Mouse (Mus musculus): ENCODE results near the gene Steap2.

GRCm38 (mm10) chr5:5693541-5693955 is 830 bp downstream of the Steap2 start:
- no peak for TF ChIP-seq CTCF (IDR thresholded peaks at IDR 0.05; ENCODE audit: extremely low read depth, insufficient read depth, low read length)
- no peak for TF ChIP-seq POLR2A (IDR thresholded peaks at IDR 0.05; ENCODE audit: extremely low read depth, insufficient read depth, low read length)

All from cortical plate, adult 2 months (tissue).